Mouse (Mus musculus) heart, adult 11 months (tissue): ENCODE data around the gene Maml3.

Experiments
- DNase-seq: peaks from one replicate; pipeline ENCODE4 v3.0.0; 2022

The Maml3 gene

GRCm38 (mm10) chr3:51854152-51854551, 250.7 kb downstream of the Maml3 start:
- no peak for DNase-seq

GRCm38 (mm10) chr3:51853610-51854009, 251.3 kb downstream of the Maml3 start:
- DNase-seq: no peak

GRCm38 (mm10) chr3:51852692-51853091, 252.2 kb downstream of the Maml3 start:
- DNase-seq: no peak

GRCm38 (mm10) chr3:51851596-51851995, 253.3 kb downstream of the Maml3 start:
- DNase-seq: no peak

- DNase-seq: no peak
Observed at GRCm38 (mm10) chr3:51849462-51849861, 255.4 kb downstream of the Maml3 start.

- no peak for DNase-seq
Observed at GRCm38 (mm10) chr3:51847262-51847661, 257.6 kb downstream of the Maml3 start.

- no peak for DNase-seq
Observed at GRCm38 (mm10) chr3:51844255-51844654, 260.6 kb downstream of the Maml3 start.

- no peak for DNase-seq
Observed at GRCm38 (mm10) chr3:51842140-51842539, 262.7 kb downstream of the Maml3 start.

- no peak for DNase-seq
Observed at GRCm38 (mm10) chr3:51841598-51841997, 263.3 kb downstream of the Maml3 start.

- DNase-seq: no peak
Observed at GRCm38 (mm10) chr3:51841177-51841576, 263.7 kb downstream of the Maml3 start.

- no peak for DNase-seq
Observed at GRCm38 (mm10) chr3:51840095-51840805, 264.6 kb downstream of the Maml3 start.

GRCm38 (mm10) chr3:51839353-51839715, 265.5 kb downstream of the Maml3 start:
- DNase-seq: no peak

- DNase-seq: no peak
Observed at GRCm38 (mm10) chr3:51838696-51839352, 266.1 kb downstream of the Maml3 start.

- DNase-seq: no peak
Observed at GRCm38 (mm10) chr3:51832985-51833384, 271.9 kb downstream of the Maml3 start.

- peak; percentile 91 for DNase-seq
Observed at GRCm38 (mm10) chr3:51830821-51831429, 274.0 kb downstream of the Maml3 start.

- DNase-seq: no peak
Observed at GRCm38 (mm10) chr3:51825530-51825929, 279.3 kb downstream of the Maml3 start.

- DNase-seq: no peak
Observed at GRCm38 (mm10) chr3:51824506-51824905, 280.4 kb downstream of the Maml3 start.

GRCm38 (mm10) chr3:51821551-51821950, 283.3 kb downstream of the Maml3 start:
- no peak for DNase-seq

- DNase-seq: no peak
Observed at GRCm38 (mm10) chr3:51819109-51819508, 285.8 kb downstream of the Maml3 start.

GRCm38 (mm10) chr3:51817919-51818318, 287.0 kb downstream of the Maml3 start:
- DNase-seq: no peak

GRCm38 (mm10) chr3:51817329-51817728, 287.5 kb downstream of the Maml3 start:
- DNase-seq: no peak

GRCm38 (mm10) chr3:51816517-51817285, 288.2 kb downstream of the Maml3 start:
- no peak for DNase-seq

GRCm38 (mm10) chr3:51814073-51814472, 290.8 kb downstream of the Maml3 start:
- DNase-seq: no peak
